Mouse (Mus musculus): ENCODE results near the gene Ccni. TPM values are rescaled to one million over a fixed set of nuclear protein-coding genes. Genes with fewer than 3 reads are reported as not detected.

The Ccni gene
- polyA plus RNA-seq (2016; fragmentation: Nextera tagmentation; extraction: Ambion mirVana): 118 and 128 TPM in 2 replicates

GRCm38 (mm10) chr5:93206109-93207005 is at the start of gene Ccni, which contains the start of gene 2010109A12Rik:
TSS of gene Ccni (minus strand) at chr5:93206495.
TSS of gene 2010109A12Rik (plus strand) at chr5:93206518.
- Histone ChIP-seq H3K27ac (ENCODE audit: poor library complexity, severe bottlenecking) (peak within 1 kb of the TSS; percentile 96), H3K36me3 (peaks cover 6% of the 10 kb centered on the region), H3K4me2 (peak within 1 kb of the TSS; percentile 89), H3K9ac (peak within 1 kb of the TSS; percentile 100), H3K4me3 (peak within 1 kb of the TSS; percentile 100), H3K4me1 (replicated peaks) (peaks cover 9% of the 10 kb centered on the region), H3K27me3 (replicated peaks) (no peaks in the 10 kb centered on the region), H3K9me3 (replicated peaks) (no peaks in the 10 kb centered on the region)
- peak; percentile 97 for ATAC-seq (ENCODE audit: insufficient number of reproducible peaks, low FRiP score)
- WGBS: under 1% methylated on average over 74 of the region's 79 CpGs

GRCm38 (mm10) chr5:93255759-93256265 is 49.5 kb upstream of the Ccni start:
- H3K27ac ChIP-seq (ENCODE audit: poor library complexity, severe bottlenecking): no peak overlapping the region
- ATAC-seq (ENCODE audit: insufficient number of reproducible peaks, low FRiP score): no peak
- 80% methylated on average over 5 of the region's 5 CpGs for WGBS
- H3K4me2 ChIP-seq: no peak overlapping the region
- no peaks in the 10 kb centered on the region for H3K36me3 ChIP-seq
- no peak overlapping the region for H3K9ac ChIP-seq
- H3K4me3 ChIP-seq: no peak overlapping the region
- no peaks in the 10 kb centered on the region for H3K27me3 ChIP-seq (replicated peaks)
- no peaks in the 10 kb centered on the region for H3K4me1 ChIP-seq (replicated peaks)
- H3K9me3 ChIP-seq (replicated peaks): peaks cover 12% of the 10 kb centered on the region; the same call in 1 of the 2 replicates

- H3K4me1 ChIP-seq (replicated peaks): no peaks in the 10 kb centered on the region
- no peak overlapping the region for H3K27ac ChIP-seq (ENCODE audit: poor library complexity, severe bottlenecking)
- H3K36me3 ChIP-seq: no peaks in the 10 kb centered on the region
- no peak overlapping the region for H3K4me2 ChIP-seq
- 70% methylated on average over 12 of the region's 12 CpGs for WGBS
- H3K27me3 ChIP-seq (replicated peaks): no peaks in the 10 kb centered on the region
- 0 out of 2 replicates have a peak, but pooled peaks cover 5% of the 10 kb centered on the region for H3K9me3 ChIP-seq (replicated peaks)
- no peak overlapping the region for H3K4me3 ChIP-seq
- ATAC-seq (ENCODE audit: insufficient number of reproducible peaks, low FRiP score): no peak
- H3K9ac ChIP-seq: no peak overlapping the region
These were observed 44.9 kb upstream of the Ccni start for GRCm38 (mm10) chr5:93251001-93251760.

- 0 out of 2 replicates have a peak, but pooled peaks cover 5% of the 10 kb centered on the region for H3K9me3 ChIP-seq (replicated peaks)
- no peak for ATAC-seq (ENCODE audit: insufficient number of reproducible peaks, low FRiP score)
- no peaks in the 10 kb centered on the region for H3K4me1 ChIP-seq (replicated peaks)
- no peaks in the 10 kb centered on the region for H3K36me3 ChIP-seq
- H3K4me2 ChIP-seq: no peak overlapping the region
- WGBS: 76% methylated on average over 6 of the region's 6 CpGs
- H3K27ac ChIP-seq (ENCODE audit: poor library complexity, severe bottlenecking): no peak overlapping the region
- no peak overlapping the region for H3K4me3 ChIP-seq
- H3K9ac ChIP-seq: no peak overlapping the region
- no peaks in the 10 kb centered on the region for H3K27me3 ChIP-seq (replicated peaks)
These were observed 43.8 kb upstream of the Ccni start for GRCm38 (mm10) chr5:93249940-93250578.

GRCm38 (mm10) chr5:93245280-93245679 is 39.0 kb upstream of the Ccni start:
- H3K36me3 ChIP-seq: no peaks in the 10 kb centered on the region
- peaks cover 6% of the 10 kb centered on the region; the same call in 1 of the 2 replicates for H3K9me3 ChIP-seq (replicated peaks)
- no peak for ATAC-seq (ENCODE audit: insufficient number of reproducible peaks, low FRiP score)
- no peaks in the 10 kb centered on the region for H3K27me3 ChIP-seq (replicated peaks)
- H3K4me1 ChIP-seq (replicated peaks): no peaks in the 10 kb centered on the region
- no peak overlapping the region for H3K9ac ChIP-seq
- H3K27ac ChIP-seq (ENCODE audit: poor library complexity, severe bottlenecking): no peak overlapping the region
- H3K4me2 ChIP-seq: no peak overlapping the region
- no peak overlapping the region for H3K4me3 ChIP-seq
- WGBS: 81% methylated on average over 2 of the region's 2 CpGs

- Histone ChIP-seq H3K4me3 (no peak overlapping the region), H3K36me3 (no peaks in the 10 kb centered on the region), H3K9me3 (replicated peaks) (peaks cover 6% of the 10 kb centered on the region; the same call in 1 of the 2 replicates), H3K27ac (ENCODE audit: poor library complexity, severe bottlenecking) (peak overlapping the region; percentile 41; the same call in 1 of the 2 replicates), H3K9ac (no peak overlapping the region), H3K4me1 (replicated peaks) (peaks cover 6% of the 10 kb centered on the region; the same call in 1 of the 2 replicates), H3K27me3 (replicated peaks) (no peaks in the 10 kb centered on the region), H3K4me2 (no peak overlapping the region)
- ATAC-seq (ENCODE audit: insufficient number of reproducible peaks, low FRiP score): peak; percentile 94
- WGBS: 41% methylated on average over 8 of the region's 8 CpGs
These were observed 33.6 kb upstream of the Ccni start for GRCm38 (mm10) chr5:93239590-93240544.

- H3K27me3 ChIP-seq (replicated peaks): no peaks in the 10 kb centered on the region
- WGBS: 80% methylated on average over 4 of the region's 4 CpGs
- no peak overlapping the region for H3K4me2 ChIP-seq
- ATAC-seq (ENCODE audit: insufficient number of reproducible peaks, low FRiP score): no peak
- peaks cover 6% of the 10 kb centered on the region; the same call in 1 of the 2 replicates for H3K4me1 ChIP-seq (replicated peaks)
- no peaks in the 10 kb centered on the region for H3K9me3 ChIP-seq (replicated peaks)
- H3K36me3 ChIP-seq: no peaks in the 10 kb centered on the region
- H3K4me3 ChIP-seq: no peak overlapping the region
- no peak overlapping the region for H3K27ac ChIP-seq (ENCODE audit: poor library complexity, severe bottlenecking)
- no peak overlapping the region for H3K9ac ChIP-seq
These were observed 30.2 kb upstream of the Ccni start for GRCm38 (mm10) chr5:93236541-93236940.

GRCm38 (mm10) chr5:93235888-93236287 is 29.6 kb upstream of the Ccni start:
- H3K4me3 ChIP-seq: no peak overlapping the region
- no peak for ATAC-seq (ENCODE audit: insufficient number of reproducible peaks, low FRiP score)
- no peak overlapping the region for H3K27ac ChIP-seq (ENCODE audit: poor library complexity, severe bottlenecking)
- H3K9ac ChIP-seq: no peak overlapping the region
- H3K27me3 ChIP-seq (replicated peaks): 0 out of 2 replicates have a peak, but pooled peaks cover 2% of the 10 kb centered on the region
- no peaks in the 10 kb centered on the region for H3K9me3 ChIP-seq (replicated peaks)
- H3K4me1 ChIP-seq (replicated peaks): peaks cover 6% of the 10 kb centered on the region; the same call in 1 of the 2 replicates
- no peaks in the 10 kb centered on the region for H3K36me3 ChIP-seq
- WGBS: 91% methylated on average over 3 of the region's 3 CpGs
- no peak overlapping the region for H3K4me2 ChIP-seq

- H3K36me3 ChIP-seq: no peaks in the 10 kb centered on the region
- ATAC-seq (ENCODE audit: insufficient number of reproducible peaks, low FRiP score): no peak
- no peak overlapping the region for H3K9ac ChIP-seq
- H3K9me3 ChIP-seq (replicated peaks): no peaks in the 10 kb centered on the region
- 69% methylated on average over 2 of the region's 2 CpGs for WGBS
- no peaks in the 10 kb centered on the region for H3K4me1 ChIP-seq (replicated peaks)
- H3K27me3 ChIP-seq (replicated peaks): 0 out of 2 replicates have a peak, but pooled peaks cover 5% of the 10 kb centered on the region
- H3K4me2 ChIP-seq: no peak overlapping the region
- H3K4me3 ChIP-seq: no peak overlapping the region
- H3K27ac ChIP-seq (ENCODE audit: poor library complexity, severe bottlenecking): no peak overlapping the region
These were observed 28.3 kb upstream of the Ccni start for GRCm38 (mm10) chr5:93234605-93235004.

- H3K36me3 ChIP-seq: no peaks in the 10 kb centered on the region
- ATAC-seq (ENCODE audit: insufficient number of reproducible peaks, low FRiP score): no peak
- no peak overlapping the region for H3K4me3 ChIP-seq
- H3K9me3 ChIP-seq (replicated peaks): no peaks in the 10 kb centered on the region
- no peak overlapping the region for H3K27ac ChIP-seq (ENCODE audit: poor library complexity, severe bottlenecking)
- H3K27me3 ChIP-seq (replicated peaks): 0 out of 2 replicates have a peak, but pooled peaks cover 5% of the 10 kb centered on the region
- 74% methylated on average over 4 of the region's 4 CpGs for WGBS
- H3K9ac ChIP-seq: no peak overlapping the region
- no peak overlapping the region for H3K4me2 ChIP-seq
- no peaks in the 10 kb centered on the region for H3K4me1 ChIP-seq (replicated peaks)
These were observed 27.8 kb upstream of the Ccni start for GRCm38 (mm10) chr5:93234130-93234529.
